Mouse (Mus musculus): Measurements from ENCODE around the gene Olfr835.

- TF ChIP-seq CTCF (IDR thresholded peaks at IDR 0.05; ENCODE audit: borderline replicate concordance, insufficient read depth, low read depth, low read length), result no peak
- no peak for TF ChIP-seq POLR2A (IDR thresholded peaks at IDR 0.05; ENCODE audit: borderline replicate concordance, insufficient read depth, low read length)
Measured at GRCm38 (mm10) chr9:18987690-18988089, 44.8 kb upstream of the Olfr835 start, which contains the start of gene Olfr834.

Data from cerebellum, adult 2 months (tissue).